Mouse (Mus musculus): ENCODE data around the gene Tifab.
A peak's percentile ranks its signal among the peaks of the same experiment; 100 is the strongest.

The Tifab gene

GRCm38 (mm10) chr13:56136200-56136599, 42.5 kb downstream of the Tifab start, which contains the start of gene H2afy:
H2afy (minus strand) TSS chr13:56136361.
- DNase-seq: no peak

GRCm38 (mm10) chr13:56135231-56136052, 43.2 kb downstream of the Tifab start:
- DNase-seq: peak; percentile 85

- peak; percentile 36 for DNase-seq
Observed at GRCm38 (mm10) chr13:56134631-56135181, 44.0 kb downstream of the Tifab start.

- no peak for DNase-seq
Observed at GRCm38 (mm10) chr13:56134031-56134430, 44.7 kb downstream of the Tifab start.

GRCm38 (mm10) chr13:56132941-56133340, 45.7 kb downstream of the Tifab start:
- DNase-seq: no peak

GRCm38 (mm10) chr13:56132326-56132936, 46.3 kb downstream of the Tifab start:
- DNase-seq: no peak

- DNase-seq: no peak
Observed at GRCm38 (mm10) chr13:56130544-56130943, 48.1 kb downstream of the Tifab start.

GRCm38 (mm10) chr13:56129578-56129977, 49.1 kb downstream of the Tifab start:
- no peak for DNase-seq

GRCm38 (mm10) chr13:56129014-56129413, 49.7 kb downstream of the Tifab start:
- DNase-seq: no peak

GRCm38 (mm10) chr13:56125632-56126031, 53.1 kb downstream of the Tifab start:
- no peak for DNase-seq

Measured in kidney, adult 11 months (tissue).